Mouse (Mus musculus) liver, embryonic 11.5 days (tissue): ENCODE measurements at regions not wholly inside any gene's neighbourhood (a gene's known extent, or its start where the extent isn't known, plus 50 kb on each side); places are given as distances from the start of the nearest gene placed in this dataset.

Source experiments
- ATAC-seq: fragments of 200-750 bp; cut with Nextera tagmentation; replicated peaks from 2 replicates; pipeline ENCODE4 v1.8.0; 2017; ENCODE audit warnings: moderate number of reproducible peaks, mild to moderate bottlenecking, moderate TSS enrichment, moderate library complexity; ENCODE audit not compliant: low FRiP score
- DNase-seq: peaks from one replicate; pipeline ENCODE4 v3.0.0-alpha.2; 2017; ENCODE audit warnings: low spot score
- H3K27ac ChIP-seq: fragments of 300-500 bp; sonication (generic); 2 replicates; pipeline ENCODE4 v1.5.1; 2014; ENCODE audit warnings: mild to moderate bottlenecking, low read depth, low read length, control low read depth
- H3K27me3 ChIP-seq: fragments of 300-500 bp; sonication (generic); replicated peaks from 2 replicates; pipeline ENCODE4 v1.6.1; 2014; ENCODE audit warnings: low read length, mixed read lengths; ENCODE audit not compliant: control insufficient read depth, insufficient read depth
- H3K36me3 ChIP-seq: fragments of 300-500 bp; sonication (generic); 2 replicates; pipeline ENCODE4 v1.6.1; 2014; ENCODE audit warnings: mild to moderate bottlenecking, low read length, moderate library complexity, mixed read lengths; ENCODE audit not compliant: control insufficient read depth, insufficient read depth
- H3K4me1 ChIP-seq: fragments of 300-500 bp; sonication (generic); replicated peaks from 2 replicates; pipeline ENCODE4 v1.6.1; 2014; ENCODE audit warnings: low read length, mixed read lengths; ENCODE audit not compliant: control insufficient read depth, insufficient read depth
- H3K4me2 ChIP-seq: fragments of 300-500 bp; sonication (generic); 2 replicates; pipeline ENCODE4 v1.6.1; 2014; ENCODE audit warnings: mild to moderate bottlenecking, control low read depth, moderate library complexity
- H3K4me3 ChIP-seq: fragments of 300-500 bp; sonication (generic); 2 replicates; pipeline ENCODE4 v1.5.1; 2014; ENCODE audit warnings: low read depth, low read length, control low read depth
- H3K9ac ChIP-seq: fragments of 300-500 bp; sonication (generic); 2 replicates; pipeline ENCODE4 v1.6.1; 2014; ENCODE audit warnings: low read depth, low read length, control low read depth
- H3K9me3 ChIP-seq: fragments of 300-500 bp; sonication (generic); 2 replicates; pipeline ENCODE4 v1.6.1; 2016; ENCODE audit warnings: low read length, inconsistent platforms, mixed read lengths; ENCODE audit not compliant: control insufficient read depth
- WGBS: fragments of 180-500 bp; shearing (Covaris S2); extraction: QIAGEN DNeasy Blood & Tissue Kit; methylation state at CpG from one replicate; pipeline ENCODE4 v1.1.7; 2014; 5-methylcytosine and 5-hydroxymethylcytosine counted together

DNA sequence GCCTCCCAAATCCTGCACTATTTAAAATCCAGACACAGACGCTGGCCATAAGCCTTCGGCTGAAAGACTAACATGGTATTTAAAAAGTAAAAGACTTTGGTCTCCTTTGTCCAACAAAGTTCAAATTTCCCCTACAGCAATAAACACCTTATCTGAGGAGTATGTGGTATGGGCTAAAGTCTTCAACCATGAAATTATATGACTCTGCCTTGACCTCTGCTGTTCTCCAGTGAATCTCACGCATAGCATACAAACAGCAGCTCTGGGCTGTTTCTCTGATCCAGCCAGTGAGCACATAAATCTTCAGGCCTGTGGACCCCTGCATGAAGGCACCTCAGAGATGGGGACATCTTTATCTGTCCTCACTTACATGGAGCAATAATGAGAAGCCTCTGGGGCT, 627.8 kb downstream of the Hs3st4 start:
- WGBS, result 80% methylated on average over 3 of the region's 3 CpGs
- DNase-seq (no peak), ATAC-seq (no peak)
- no peaks in the 10 kb centered on the region for H3K9me3 ChIP-seq
- no peaks in the 10 kb centered on the region for H3K4me1 ChIP-seq
- no peak overlapping the region for H3K4me2 ChIP-seq
- no peaks in the 10 kb centered on the region for H3K27me3 ChIP-seq
- H3K36me3 ChIP-seq, result no peaks in the 10 kb centered on the region
- H3K4me3 ChIP-seq, result no peak overlapping the region
- H3K9ac ChIP-seq, result no peak overlapping the region
- no peak overlapping the region for H3K27ac ChIP-seq

- H3K27me3 ChIP-seq, result no peaks in the 10 kb centered on the region
- DNase-seq (no peak), ATAC-seq (no peak)
- no peaks in the 10 kb centered on the region for H3K36me3 ChIP-seq
- no peak overlapping the region for H3K4me2 ChIP-seq
- no peak overlapping the region for H3K4me3 ChIP-seq
- no peak overlapping the region for H3K27ac ChIP-seq
- no peak overlapping the region for H3K9ac ChIP-seq
- no peaks in the 10 kb centered on the region for H3K4me1 ChIP-seq
- 82% methylated on average over 6 of the region's 6 CpGs for WGBS
- H3K9me3 ChIP-seq, result no peaks in the 10 kb centered on the region
Observed at GRCm38 (mm10) chr7:124647131-124647530, 664.5 kb downstream of the Hs3st4 start.

DNA sequence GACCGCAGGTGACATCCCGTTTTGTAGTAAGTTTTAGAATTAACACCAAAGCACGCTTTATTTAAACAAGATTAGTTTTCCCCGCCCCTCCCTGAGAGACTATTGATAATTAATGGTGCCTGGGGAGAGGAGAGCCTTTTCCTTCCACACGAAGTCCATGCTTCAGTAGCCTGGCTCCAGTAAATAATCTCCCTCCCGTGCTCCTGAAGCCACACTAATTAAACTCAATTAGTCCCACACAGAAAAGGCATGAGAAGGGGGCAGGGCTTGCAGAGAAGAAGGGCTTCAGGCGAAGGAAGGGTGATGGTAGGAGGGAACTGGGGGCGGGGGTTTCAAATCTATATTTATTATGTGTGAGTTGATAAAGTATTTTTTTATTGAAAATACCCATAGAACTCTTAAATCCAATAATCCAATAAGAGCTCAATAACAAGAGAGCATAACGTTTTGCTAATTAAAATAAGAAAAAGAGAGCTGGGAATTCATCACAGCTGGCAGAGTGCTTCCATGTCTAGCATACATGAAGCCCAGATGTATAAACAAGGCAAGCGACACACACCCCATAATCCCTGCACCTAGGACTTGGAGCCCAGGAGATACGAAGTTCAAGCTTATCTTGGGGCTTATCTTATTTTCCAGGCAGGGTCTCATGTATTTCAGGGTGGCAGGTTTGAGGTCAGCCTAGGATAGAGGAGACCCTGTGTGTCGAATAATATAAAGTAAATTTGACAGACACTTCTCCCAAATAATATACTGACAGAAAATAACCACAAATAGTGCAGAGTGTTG, 684.7 kb downstream of the Hs3st4 start:
- Histone ChIP-seq H3K4me1 (no peaks in the 10 kb centered on the region), H3K4me3 (no peak overlapping the region), H3K36me3 (no peaks in the 10 kb centered on the region), H3K9me3 (no peaks in the 10 kb centered on the region), H3K27me3 (no peaks in the 10 kb centered on the region), H3K27ac (no peak overlapping the region), H3K9ac (no peak overlapping the region), H3K4me2 (no peak overlapping the region)
- ATAC-seq, result no peak
- DNase-seq, result no peak
- WGBS, result 45% methylated on average over 12 of the region's 12 CpGs

GRCm38 (mm10) chr7:124668058-124668457, 685.4 kb downstream of the Hs3st4 start:
- no peaks in the 10 kb centered on the region for H3K9me3 ChIP-seq
- no peak overlapping the region for H3K27ac ChIP-seq
- no peak overlapping the region for H3K9ac ChIP-seq
- 68% methylated on average over 4 of the region's 4 CpGs for whole genome bisulfite sequencing
- DNase-seq, result no peak
- H3K27me3 ChIP-seq, result no peaks in the 10 kb centered on the region
- ATAC-seq, result no peak
- H3K4me3 ChIP-seq, result no peak overlapping the region
- H3K36me3 ChIP-seq, result no peaks in the 10 kb centered on the region
- H3K4me2 ChIP-seq, result no peak overlapping the region
- no peaks in the 10 kb centered on the region for H3K4me1 ChIP-seq

DNA sequence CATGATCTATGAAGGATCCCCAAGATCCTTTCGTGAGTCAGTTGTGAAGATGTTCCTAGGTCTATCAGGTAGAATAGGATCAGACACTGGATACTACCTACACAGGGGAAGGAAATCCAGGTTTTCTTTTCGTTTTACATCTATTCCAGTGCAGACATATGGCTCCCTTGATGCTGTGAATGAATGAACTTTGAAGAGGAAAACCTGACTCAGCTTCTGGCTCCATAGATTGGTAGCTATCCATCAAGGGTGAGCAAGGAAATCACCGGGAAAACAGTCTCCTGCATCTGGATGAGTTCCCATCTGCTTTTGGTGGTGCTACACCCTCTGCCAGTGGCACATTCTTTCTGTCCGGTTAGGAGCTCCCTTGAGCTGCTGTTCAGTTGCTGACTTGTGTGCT, 687.8 kb downstream of the Hs3st4 start:
- ATAC-seq, result no peak
- H3K4me1 ChIP-seq, result no peaks in the 10 kb centered on the region

DNA sequence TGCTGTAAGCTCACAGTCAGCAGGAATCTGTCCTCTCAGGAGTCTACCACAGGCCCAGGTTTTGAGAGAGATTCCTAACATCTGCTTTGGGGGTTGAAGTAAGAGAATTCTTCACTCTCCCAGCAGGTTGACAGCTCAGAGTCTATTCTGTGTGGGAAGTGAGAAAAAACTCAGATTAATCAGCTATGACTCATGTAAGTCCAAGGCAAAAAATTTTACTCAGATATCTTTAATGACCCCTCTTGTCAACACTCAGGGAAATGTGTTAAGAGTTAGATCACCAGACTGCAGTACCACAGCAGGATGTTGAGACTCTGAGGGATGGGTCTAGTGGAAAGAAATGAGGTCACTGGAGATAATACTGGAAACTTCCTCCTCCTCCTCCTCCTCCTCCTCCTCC, 688.4 kb downstream of the Hs3st4 start:
- Histone ChIP-seq H3K27ac (no peak overlapping the region), H3K4me1 (no peaks in the 10 kb centered on the region), H3K9ac (no peak overlapping the region), H3K9me3 (no peaks in the 10 kb centered on the region), H3K36me3 (no peaks in the 10 kb centered on the region), H3K27me3 (no peaks in the 10 kb centered on the region), H3K4me2 (no peak overlapping the region), H3K4me3 (no peak overlapping the region)
- ATAC-seq (no peak), DNase-seq (no peak)

More for the DNA sequence above, 687.8 kb downstream of the Hs3st4 start:
- Histone ChIP-seq H3K9ac (no peak overlapping the region), H3K27ac (no peak overlapping the region), H3K9me3 (no peaks in the 10 kb centered on the region), H3K4me3 (no peak overlapping the region), H3K4me2 (no peak overlapping the region), H3K27me3 (no peaks in the 10 kb centered on the region), H3K36me3 (no peaks in the 10 kb centered on the region)
- no peak for DNase-seq
- 66% methylated on average over 4 of the region's 4 CpGs for WGBS

DNA sequence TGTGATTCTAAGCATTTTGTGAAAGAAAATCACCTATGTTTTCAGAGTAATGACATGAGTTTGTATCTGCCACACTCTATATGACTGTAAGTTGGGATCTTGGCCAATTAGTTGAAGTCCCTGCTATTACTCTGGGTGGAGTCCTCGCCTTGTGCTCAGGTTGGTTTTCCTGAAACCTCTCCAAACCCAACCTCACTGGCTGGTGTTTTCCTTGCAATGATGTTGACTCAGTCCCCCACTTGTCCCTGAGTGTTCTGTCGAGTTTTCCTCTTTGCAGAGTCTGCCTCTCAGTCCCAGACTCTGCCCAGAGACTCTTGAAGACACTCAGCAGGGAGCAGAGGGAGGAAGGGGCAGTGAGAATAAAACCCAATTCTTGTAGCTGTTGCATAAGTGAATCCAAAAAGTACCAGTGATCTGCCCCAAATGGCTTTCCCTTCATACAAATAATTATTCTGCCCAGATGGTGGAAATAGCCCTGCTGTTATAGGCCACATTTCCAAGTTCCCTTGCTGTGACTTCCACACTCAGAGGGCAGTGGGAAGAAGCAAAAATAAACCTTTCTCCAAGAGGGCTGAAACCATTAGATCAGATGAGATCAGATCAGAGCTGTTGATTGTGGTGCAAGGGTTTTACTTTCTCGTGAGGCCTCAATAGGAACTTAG, 694.3 kb downstream of the Hs3st4 start:
- no peak overlapping the region for H3K4me2 ChIP-seq
- WGBS, result 44% methylated on average over 3 of the region's 3 CpGs
- DNase-seq (no peak), ATAC-seq (no peak)
- no peaks in the 10 kb centered on the region for H3K4me1 ChIP-seq
- no peak overlapping the region for H3K9ac ChIP-seq
- no peaks in the 10 kb centered on the region for H3K9me3 ChIP-seq
- H3K36me3 ChIP-seq, result no peaks in the 10 kb centered on the region
- H3K27me3 ChIP-seq, result no peaks in the 10 kb centered on the region
- H3K4me3 ChIP-seq, result no peak overlapping the region
- H3K27ac ChIP-seq, result no peak overlapping the region

GRCm38 (mm10) chr7:124680561-124680960, 697.9 kb downstream of the Hs3st4 start:
- ATAC-seq, result no peak

GRCm38 (mm10) chr7:124681212-124681611, 698.5 kb downstream of the Hs3st4 start:
- Histone ChIP-seq H3K27me3 (no peaks in the 10 kb centered on the region), H3K36me3 (no peaks in the 10 kb centered on the region), H3K9me3 (no peaks in the 10 kb centered on the region), H3K27ac (no peak overlapping the region), H3K4me2 (no peak overlapping the region), H3K9ac (no peak overlapping the region), H3K4me3 (no peak overlapping the region), H3K4me1 (no peaks in the 10 kb centered on the region)
- 70% methylated on average over 10 of the region's 10 CpGs for WGBS
- DNase-seq, result no peak
- ATAC-seq, result no peak

More at GRCm38 (mm10) chr7:124680561-124680960, 697.9 kb downstream of the Hs3st4 start:
- no peaks in the 10 kb centered on the region for H3K9me3 ChIP-seq
- H3K9ac ChIP-seq, result no peak overlapping the region
- no peaks in the 10 kb centered on the region for H3K4me1 ChIP-seq
- no peaks in the 10 kb centered on the region for H3K36me3 ChIP-seq
- H3K27me3 ChIP-seq, result no peaks in the 10 kb centered on the region
- H3K4me3 ChIP-seq, result no peak overlapping the region
- DNase-seq, result no peak
- H3K27ac ChIP-seq, result no peak overlapping the region
- no peak overlapping the region for H3K4me2 ChIP-seq
